Mouse (Mus musculus): ENCODE data around the gene Dhdh. TPM values are rescaled to one million over a fixed set of nuclear protein-coding genes. Genes with fewer than 3 reads are reported as not detected.

Dhdh gene
- polyA plus RNA-seq, 1 experiment: 0.23 TPM

- Histone ChIP-seq H3K4me3 (replicated peaks) (peak overlapping the region; percentile 92), H3K27me3 (replicated peaks) (no peaks in the 10 kb centered on the region), H3K36me3 (replicated peaks; ENCODE audit: low read length) (peaks cover 83% of the 10 kb centered on the region), H3K4me1 (peaks cover 43% of the 10 kb centered on the region), H3K9me3 (no peaks in the 10 kb centered on the region)
- TF ChIP-seq GATA1 (IDR thresholded peaks at IDR 0.05; ENCODE audit: borderline replicate concordance, low read length) (no peak), FLI1 (IDR thresholded peaks at IDR 0.05; ENCODE audit: low read length) (no peak)
These were observed 32.5 kb downstream of the Dhdh start for GRCm38 (mm10) chr7:45455932-45456696.

- H3K4me3 ChIP-seq (replicated peaks): peak overlapping the region; percentile 59
- peaks cover 77% of the 10 kb centered on the region for H3K36me3 ChIP-seq (replicated peaks; ENCODE audit: low read length)
- TF ChIP-seq GATA1 (IDR thresholded peaks at IDR 0.05; ENCODE audit: borderline replicate concordance, low read length): no peak
- TF ChIP-seq FLI1 (IDR thresholded peaks at IDR 0.05; ENCODE audit: low read length): no peak
- H3K4me1 ChIP-seq: peaks cover 34% of the 10 kb centered on the region
- no peaks in the 10 kb centered on the region for H3K27me3 ChIP-seq (replicated peaks)
- H3K9me3 ChIP-seq: no peaks in the 10 kb centered on the region
These were observed 33.6 kb downstream of the Dhdh start for GRCm38 (mm10) chr7:45454971-45455370.

GRCm38 (mm10) chr7:45451344-45451982 lies 37.1 kb downstream of the Dhdh start:
- Histone ChIP-seq H3K4me1 (peaks cover 26% of the 10 kb centered on the region), H3K27me3 (replicated peaks) (no peaks in the 10 kb centered on the region), H3K4me3 (replicated peaks) (peak overlapping the region; percentile 70), H3K9me3 (no peaks in the 10 kb centered on the region), H3K36me3 (replicated peaks; ENCODE audit: low read length) (peaks cover 78% of the 10 kb centered on the region)
- TF ChIP-seq GATA1 (IDR thresholded peaks at IDR 0.05; ENCODE audit: borderline replicate concordance, low read length) (no peak), FLI1 (IDR thresholded peaks at IDR 0.05; ENCODE audit: low read length) (no peak)

- H3K36me3 ChIP-seq (replicated peaks; ENCODE audit: low read length): peaks cover 75% of the 10 kb centered on the region
- no peaks in the 10 kb centered on the region for H3K27me3 ChIP-seq (replicated peaks)
- H3K4me3 ChIP-seq (replicated peaks): no peak overlapping the region
- TF ChIP-seq GATA1 (IDR thresholded peaks at IDR 0.05; ENCODE audit: borderline replicate concordance, low read length): no peak
- TF ChIP-seq FLI1 (IDR thresholded peaks at IDR 0.05; ENCODE audit: low read length): no peak
- no peaks in the 10 kb centered on the region for H3K9me3 ChIP-seq
- H3K4me1 ChIP-seq: peaks cover 19% of the 10 kb centered on the region
These were observed 38.6 kb downstream of the Dhdh start for GRCm38 (mm10) chr7:45449974-45450373.

- peaks cover 77% of the 10 kb centered on the region for H3K36me3 ChIP-seq (replicated peaks; ENCODE audit: low read length)
- no peaks in the 10 kb centered on the region for H3K27me3 ChIP-seq (replicated peaks)
- TF ChIP-seq GATA1 (IDR thresholded peaks at IDR 0.05; ENCODE audit: borderline replicate concordance, low read length) (no peak), FLI1 (IDR thresholded peaks at IDR 0.05; ENCODE audit: low read length) (no peak)
- H3K4me1 ChIP-seq: peaks cover 15% of the 10 kb centered on the region
- no peaks in the 10 kb centered on the region for H3K9me3 ChIP-seq
- no peak overlapping the region for H3K4me3 ChIP-seq (replicated peaks)
These were observed 41.1 kb downstream of the Dhdh start for GRCm38 (mm10) chr7:45447325-45447990.

GRCm38 (mm10) chr7:45446589-45446988 lies 42.0 kb downstream of the Dhdh start:
- no peak for TF ChIP-seq GATA1 (IDR thresholded peaks at IDR 0.05; ENCODE audit: borderline replicate concordance, low read length)
- TF ChIP-seq FLI1 (IDR thresholded peaks at IDR 0.05; ENCODE audit: low read length): no peak
- Histone ChIP-seq H3K4me1 (peaks cover 11% of the 10 kb centered on the region), H3K36me3 (replicated peaks; ENCODE audit: low read length) (peaks cover 75% of the 10 kb centered on the region), H3K9me3 (no peaks in the 10 kb centered on the region), H3K27me3 (replicated peaks) (no peaks in the 10 kb centered on the region), H3K4me3 (replicated peaks) (no peak overlapping the region)

- TF ChIP-seq GATA1 (IDR thresholded peaks at IDR 0.05; ENCODE audit: borderline replicate concordance, low read length): no peak
- TF ChIP-seq FLI1 (IDR thresholded peaks at IDR 0.05; ENCODE audit: low read length): no peak
- Histone ChIP-seq H3K4me1 (peaks cover 4% of the 10 kb centered on the region), H3K36me3 (replicated peaks; ENCODE audit: low read length) (peaks cover 81% of the 10 kb centered on the region), H3K27me3 (replicated peaks) (no peaks in the 10 kb centered on the region), H3K9me3 (no peaks in the 10 kb centered on the region), H3K4me3 (replicated peaks) (no peak overlapping the region)
These were observed 44.8 kb downstream of the Dhdh start for GRCm38 (mm10) chr7:45443526-45444420.

GRCm38 (mm10) chr7:45437521-45438276 lies 50.9 kb downstream of the Dhdh start, which contains the start of gene Ruvbl2:
TSS of gene Ruvbl2 (minus strand) at chr7:45438096.
- H3K4me3 ChIP-seq (replicated peaks): no peak within 1 kb of the TSS
- peaks cover 45% of the 10 kb centered on the region for H3K4me1 ChIP-seq
- peaks cover 59% of the 10 kb centered on the region for H3K36me3 ChIP-seq (replicated peaks; ENCODE audit: low read length)
- no peaks in the 10 kb centered on the region for H3K9me3 ChIP-seq
- TF ChIP-seq FLI1 (IDR thresholded peaks at IDR 0.05; ENCODE audit: low read length): no peak
- no peak for TF ChIP-seq GATA1 (IDR thresholded peaks at IDR 0.05; ENCODE audit: borderline replicate concordance, low read length)
- no peaks in the 10 kb centered on the region for H3K27me3 ChIP-seq (replicated peaks)
